Mouse (Mus musculus) right cerebral cortex, adult 2 months (tissue): ENCODE data around the gene Astn2.

Experiments used
- DNase-seq, 2 experiments: peaks; one replicate each; pipeline ENCODE4 v3.0.0; 2021 to 2022; ENCODE audit warnings: low spot score in 2 of 2

Gene Astn2

DNA sequence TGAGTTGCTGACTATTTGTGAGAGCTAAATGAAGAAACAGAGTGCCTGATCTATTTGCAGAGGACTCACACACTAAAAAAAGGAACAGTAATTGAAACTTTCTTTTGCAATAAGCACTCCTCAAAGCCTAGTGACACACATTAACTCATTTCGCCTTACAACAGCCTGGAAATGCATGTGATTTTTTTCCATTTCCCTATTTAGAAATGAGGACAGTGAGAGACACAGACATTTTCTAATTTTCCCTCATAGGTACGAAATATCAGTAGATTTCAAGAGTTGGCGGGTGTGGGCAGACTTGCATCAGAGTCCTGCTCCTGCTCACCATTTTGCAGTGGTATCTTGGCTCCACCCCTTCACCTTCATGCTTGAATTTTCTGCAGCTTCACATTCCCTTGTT, 233.6 kb downstream of the Astn2 start:
- DNase-seq: peak in 1 of 2 experiments; percentile 27

DNA sequence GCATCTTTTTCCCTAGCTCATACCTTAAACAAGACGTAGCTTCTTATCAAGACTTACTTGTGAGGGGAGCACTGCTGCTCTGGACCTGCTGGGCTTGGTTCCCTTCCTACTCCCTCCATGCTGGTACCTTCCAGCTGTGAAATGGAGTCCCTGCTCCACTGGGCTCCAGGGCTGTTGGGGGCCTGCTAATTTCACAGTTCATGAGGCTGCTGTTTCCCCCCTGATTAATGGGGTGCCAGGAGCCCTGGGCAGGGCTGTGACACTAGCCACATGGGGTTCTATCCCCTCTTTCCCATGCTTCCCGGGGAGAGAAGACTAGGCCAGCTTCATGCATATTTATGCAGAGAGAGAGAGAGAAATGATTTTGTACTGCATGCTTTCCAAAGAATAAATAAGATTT, 234.9 kb downstream of the Astn2 start:
- DNase-seq: no peak

DNA sequence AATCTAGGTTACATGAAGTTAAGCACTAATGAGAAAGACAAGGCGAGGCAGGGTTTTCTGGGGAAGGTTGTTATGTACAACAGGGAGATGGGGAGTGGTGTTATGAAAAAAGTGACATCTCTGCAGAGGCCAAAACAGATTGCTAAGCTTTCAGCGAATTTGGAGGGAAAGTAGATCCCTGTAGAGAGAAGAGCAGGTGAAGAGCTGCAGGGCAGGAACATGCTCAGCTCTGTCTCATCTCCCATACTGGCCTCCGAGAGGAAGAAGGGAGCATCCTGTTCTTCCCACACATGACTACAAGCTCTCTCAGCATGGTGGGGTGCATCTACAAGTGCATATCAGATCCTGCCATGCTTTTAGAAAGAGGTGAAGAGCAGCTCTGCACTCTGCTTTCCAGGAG, 245.7 kb downstream of the Astn2 start:
- no peak for DNase-seq

- no peak for DNase-seq
These were observed 246.8 kb downstream of the Astn2 start for GRCm38 (mm10) chr4:66157439-66158113.

- DNase-seq: no peak
These were observed 257.9 kb downstream of the Astn2 start for GRCm38 (mm10) chr4:66146546-66146945.

DNA sequence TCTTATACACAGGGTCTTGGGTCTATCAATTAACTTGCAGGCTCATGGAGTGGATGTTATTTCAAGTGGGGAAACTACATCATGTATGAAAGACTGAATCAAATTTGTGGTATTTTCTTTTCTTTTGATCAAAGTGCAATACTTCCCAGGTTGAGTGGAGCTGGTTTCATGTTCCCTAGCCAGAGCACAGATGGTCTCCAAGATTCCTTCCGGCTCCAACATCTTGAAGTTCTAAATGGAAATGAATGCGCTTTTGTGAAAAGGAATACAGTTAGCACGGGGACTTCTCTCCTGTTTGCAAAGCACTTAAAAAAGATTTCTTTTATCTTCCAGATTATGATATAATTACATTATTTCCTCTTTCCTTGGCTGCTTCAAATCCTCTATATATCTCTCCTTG, 278.2 kb downstream of the Astn2 start:
- DNase-seq: no peak

DNA sequence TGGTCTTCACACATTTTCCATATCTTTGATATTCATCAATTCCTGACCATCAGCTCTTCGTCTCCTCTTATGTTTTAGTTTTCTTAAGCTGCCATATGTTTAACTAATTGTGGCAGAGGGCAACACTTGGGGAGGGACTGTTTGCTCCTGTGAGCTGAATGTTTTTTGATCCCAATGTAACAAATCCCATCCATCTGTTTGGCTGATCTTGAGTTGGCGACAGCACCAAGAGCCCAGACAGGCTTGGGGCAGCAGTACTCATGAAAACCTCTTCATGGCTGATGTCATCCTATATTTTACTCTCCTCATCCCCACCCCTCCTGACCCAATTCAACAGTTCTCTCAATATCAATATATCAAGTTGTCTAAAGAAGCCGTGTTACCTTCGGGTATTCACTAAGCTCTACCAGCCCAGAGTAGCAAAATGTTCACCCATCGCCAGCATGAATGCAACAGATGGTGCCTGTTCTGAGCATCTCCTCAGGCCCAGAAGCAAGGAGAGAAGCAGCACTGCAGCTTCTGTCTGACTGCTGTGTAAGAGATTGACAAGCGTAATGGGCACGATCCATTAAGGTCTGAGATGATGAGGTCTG, 281.5 kb downstream of the Astn2 start:
- DNase-seq: no peak

DNA sequence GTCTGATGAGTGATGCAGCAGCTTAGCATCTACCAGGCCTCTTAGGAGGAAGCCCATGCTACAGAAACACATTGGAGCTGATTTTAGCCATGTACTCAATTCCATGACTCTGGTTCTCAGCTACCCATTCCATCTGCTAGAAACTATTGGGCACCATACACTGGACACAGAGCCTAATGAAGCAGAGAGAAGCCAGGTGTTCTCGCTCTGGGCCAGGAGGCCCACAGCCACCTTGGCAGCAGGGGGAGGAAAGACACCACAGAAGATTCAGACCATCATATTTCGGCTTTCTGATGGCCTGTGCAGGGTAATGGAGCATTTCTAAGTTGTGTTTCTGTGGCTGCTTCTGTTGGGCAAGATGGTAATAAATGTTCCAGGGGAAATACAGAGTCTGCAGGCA, 290.2 kb downstream of the Astn2 start:
- DNase-seq: no peak

- DNase-seq: no peak
These were observed 302.4 kb downstream of the Astn2 start for GRCm38 (mm10) chr4:66102037-66102436.

DNA sequence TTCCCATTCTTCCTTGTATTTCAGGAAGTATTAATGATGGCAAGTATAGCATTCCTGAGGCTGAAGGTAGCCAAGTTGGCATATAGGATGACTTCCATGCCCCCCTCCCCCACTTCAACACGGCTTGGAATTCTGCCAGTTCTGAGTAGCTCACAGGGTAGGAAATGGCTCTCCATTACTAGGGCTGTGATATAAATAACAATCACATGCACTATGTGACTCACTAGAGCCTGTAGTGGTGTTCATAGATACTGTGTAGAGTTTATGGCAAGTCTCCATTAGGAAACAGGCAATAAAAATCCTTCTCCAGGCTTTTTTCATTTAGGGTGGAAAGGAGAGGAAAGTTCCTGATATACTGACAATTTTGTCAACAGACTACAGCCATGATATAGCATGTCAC, 306.8 kb downstream of the Astn2 start:
- no peak for DNase-seq

- DNase-seq: no peak
These were observed 308.3 kb downstream of the Astn2 start for GRCm38 (mm10) chr4:66096104-66096503.

DNA sequence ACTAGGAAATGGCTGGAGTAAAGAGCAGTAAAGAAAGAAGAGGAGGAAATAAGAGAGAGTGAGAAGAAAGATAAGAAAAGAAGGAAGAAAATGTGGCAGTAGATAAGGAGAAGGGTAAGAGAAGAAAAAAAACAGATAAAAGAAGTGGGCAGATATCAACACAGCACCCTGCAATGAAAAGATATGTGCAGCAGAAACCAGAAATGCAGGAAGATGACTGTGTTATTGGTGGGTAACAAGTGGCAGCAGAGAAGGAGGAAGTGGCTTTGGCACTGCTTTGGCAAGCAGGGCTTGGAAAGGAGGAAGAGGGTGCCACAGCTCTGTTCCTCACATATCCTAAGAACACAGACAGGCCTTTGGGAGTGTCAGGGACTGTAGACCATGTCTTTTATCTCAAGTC, 347.2 kb downstream of the Astn2 start:
- no peak for DNase-seq

GRCm38 (mm10) chr4:66055690-66056089, 348.7 kb downstream of the Astn2 start:
- DNase-seq: no peak

GRCm38 (mm10) chr4:66043014-66043672, 361.3 kb downstream of the Astn2 start:
- DNase-seq: no peak

GRCm38 (mm10) chr4:66033826-66034225, 370.6 kb downstream of the Astn2 start:
- DNase-seq: no peak

DNA sequence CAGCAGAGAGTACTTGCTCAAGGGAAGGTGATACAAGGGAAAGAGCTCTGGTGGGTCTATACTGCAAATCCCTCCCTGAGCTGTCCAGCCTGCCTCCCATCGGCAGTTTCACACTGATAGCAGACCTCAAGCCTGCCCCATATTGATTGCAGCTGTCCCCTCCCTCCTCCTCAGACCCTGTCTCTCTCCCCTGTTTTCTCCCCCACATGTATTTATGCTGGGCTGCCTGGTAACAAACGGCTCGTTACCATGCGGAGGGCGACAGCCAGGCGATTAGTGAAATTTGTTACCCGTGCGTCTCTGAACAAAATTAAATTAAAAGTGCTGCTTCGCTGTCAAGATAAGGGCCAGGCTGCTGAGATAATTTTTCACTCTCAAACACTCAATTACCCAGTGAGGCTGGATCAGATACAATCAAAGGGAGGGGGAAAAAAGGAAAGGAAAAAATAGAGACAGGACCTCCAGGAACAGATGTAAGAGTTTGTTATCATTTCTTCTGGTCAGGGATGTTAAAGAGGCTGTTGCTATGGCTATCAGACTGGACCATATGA, 373.0 kb downstream of the Astn2 start:
- DNase-seq: no peak

DNA sequence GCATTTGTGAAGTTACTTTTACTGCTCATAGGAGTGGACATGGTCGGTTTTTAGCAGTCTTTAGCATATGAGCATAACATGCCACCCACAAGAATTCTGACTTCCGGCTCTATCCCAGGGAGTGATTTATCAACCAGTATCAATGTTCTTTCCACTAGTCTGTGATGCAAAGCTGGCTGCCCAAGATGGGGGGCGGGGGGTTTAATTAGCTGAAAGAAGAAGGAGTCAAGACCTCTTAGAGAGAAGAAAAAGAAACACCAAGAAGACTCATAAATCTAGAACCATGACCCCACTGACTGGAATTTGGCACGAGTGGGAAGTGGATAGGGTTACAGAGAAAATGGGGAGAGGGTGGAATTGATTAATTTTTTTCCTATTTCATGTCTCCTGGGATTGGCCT, 374.5 kb downstream of the Astn2 start:
- no peak for DNase-seq

- DNase-seq: no peak
These were observed 376.5 kb downstream of the Astn2 start for GRCm38 (mm10) chr4:66027866-66028265.

DNA sequence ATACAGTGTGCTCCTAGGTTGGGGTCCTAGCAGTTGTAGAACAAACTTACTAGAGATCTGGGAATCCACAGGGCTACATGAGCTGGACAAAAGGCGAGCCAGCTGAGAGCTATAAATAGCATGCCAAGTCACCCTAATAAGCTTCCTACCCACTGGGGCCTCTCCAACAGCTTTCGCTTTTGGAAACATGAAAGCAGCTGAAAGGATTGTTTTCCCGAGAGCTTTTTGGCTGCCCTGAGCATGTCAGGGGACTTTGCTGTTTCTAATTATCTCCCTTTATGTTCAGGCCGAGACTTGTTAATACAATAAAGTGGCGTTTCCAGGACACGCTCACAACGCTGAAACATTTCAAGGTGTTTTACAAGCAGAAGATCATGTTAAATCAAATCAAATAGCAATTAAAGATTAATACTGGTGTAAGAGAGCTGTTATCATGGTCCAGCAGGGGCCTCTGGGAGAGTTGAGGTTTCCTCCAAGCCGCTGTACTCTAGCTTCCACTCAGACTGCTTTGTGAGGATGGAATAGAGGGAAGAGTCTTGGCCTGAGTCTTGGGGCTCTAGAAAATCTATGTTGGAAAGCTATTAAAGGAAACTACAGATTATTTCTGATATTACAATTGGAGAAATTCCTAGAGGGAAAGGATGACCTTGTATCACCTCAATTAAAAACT, 378.9 kb downstream of the Astn2 start:
- peak in 1 of 2 experiments; percentile 15 for DNase-seq

DNA sequence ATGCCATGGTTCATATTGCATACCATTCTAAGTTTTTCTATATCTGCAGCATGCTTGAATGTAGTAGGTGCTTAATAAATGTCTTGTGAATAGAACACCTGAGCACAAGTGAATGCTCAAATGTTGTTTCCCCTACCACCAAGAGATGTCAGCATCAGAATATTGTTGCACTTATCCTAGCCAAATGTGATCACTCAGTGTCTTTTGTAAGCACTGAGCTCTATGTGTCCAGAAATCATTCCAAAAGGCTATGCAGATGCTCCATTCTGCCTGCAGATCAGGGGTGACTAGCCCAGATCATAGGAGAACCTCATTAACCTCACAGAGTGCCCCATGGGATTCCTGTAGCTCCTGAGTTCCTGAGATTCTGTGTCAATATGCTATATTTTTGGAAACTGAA, 401.5 kb downstream of the Astn2 start:
- DNase-seq: no peak

DNA sequence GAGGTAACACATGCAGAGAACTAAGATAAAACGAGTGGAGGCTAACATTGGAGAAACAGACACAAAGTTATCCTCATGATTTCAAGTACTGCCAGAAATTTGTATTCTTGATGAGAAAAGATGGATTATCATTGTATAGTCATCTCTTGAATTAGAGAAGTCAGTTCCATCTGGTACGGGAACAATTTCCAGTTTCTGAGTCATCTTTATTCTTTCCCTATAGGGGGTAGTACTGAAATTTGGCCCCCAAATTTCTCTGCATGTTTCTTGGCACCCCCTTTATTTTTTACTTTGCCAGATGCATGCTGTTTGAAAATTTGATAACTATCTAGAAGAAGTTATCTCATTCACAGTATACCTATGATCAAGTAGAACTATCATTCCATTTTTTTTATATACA, 420.8 kb downstream of the Astn2 start:
- no peak for DNase-seq

- DNase-seq: no peak
These were observed 421.5 kb downstream of the Astn2 start for GRCm38 (mm10) chr4:65982882-65983281.
